8 mouse cellular contexts compared by ENCODE assay signal in genomic region chr17:5849421-5849910, GRCm38 (mm10). TPM values are rescaled to one million over a fixed set of nuclear protein-coding genes. Genes with fewer than 3 reads are reported as not detected.
DNase-seq lines count a peak whose midpoint lies in the region; ATAC-seq lines count a peak whose summit lies in the region.

No protein-coding gene starts in this region.

- peak overlapping the region; percentile 79 for H3K4me2 ChIP-seq in intestine, embryonic 16.5 days (ENCODE audit: low read depth, low read length)

- peaks cover 37% of the 10 kb centered on the region for H3K4me1 ChIP-seq in intestine, embryonic 16.5 days (ENCODE audit: control insufficient read depth, insufficient read depth, low read length)

- peak overlapping the region; percentile 72 for H3K9ac ChIP-seq in intestine, embryonic 16.5 days (ENCODE audit: low read depth, low read length)

- peak overlapping the region; percentile 48 for H3K4me3 ChIP-seq in intestine, embryonic 16.5 days (ENCODE audit: low read length)

- peak; percentile 54 to 72 for DNase-seq in adrenal gland, adult 18-20 months (ENCODE audit: low spot score in 2 of 2)
- DNase-seq in embryo, embryonic 10.5 days (ENCODE audit: low spot score), result peak; percentile 65
- DNase-seq in gastrocnemius, postnatal 36 days, result peak; percentile 55 to 66
- peak; percentile 67 to 85 for DNase-seq in left cerebral cortex, postnatal 14 days (ENCODE audit: low spot score in 2 of 2)
- DNase-seq in skeletal muscle tissue, adult 2 months (ENCODE audit: low read depth, low spot score), result peak; percentile 83

- ATAC-seq in intestine, embryonic 16.5 days, result peak; percentile 91
- peak; percentile 37 for ATAC-seq in megakaryocyte progenitor cell, adult 5-6 weeks (replicated peaks; ENCODE audit: poor library complexity)
- ATAC-seq in CD4-positive, CD25-positive, alpha-beta regulatory T cell, adult 4 months, result no peak

- H3K9me3 ChIP-seq in intestine, embryonic 16.5 days (ENCODE audit: control insufficient read depth, low read length), result no peaks in the 10 kb centered on the region

- peak overlapping the region; percentile 98 for H3K27ac ChIP-seq in intestine, embryonic 16.5 days (ENCODE audit: low read length)

- intact Hi-C loops in gastrocnemius, postnatal 36 days (cut with DNase I), result no loop called here
- intact Hi-C loops in left cerebral cortex, postnatal 14 days (cut with DNase I), result no loop called here

- 4% methylated on average over 18 of the region's 18 CpGs for WGBS in intestine, embryonic 16.5 days

- no peaks in the 10 kb centered on the region for H3K27me3 ChIP-seq in intestine, embryonic 16.5 days (replicated peaks; ENCODE audit: control insufficient read depth, insufficient read depth, low read length)

- peaks cover 6% of the 10 kb centered on the region; the same call in 1 of the 2 replicates for H3K36me3 ChIP-seq in intestine, embryonic 16.5 days (ENCODE audit: control insufficient read depth, insufficient read depth, low read length)

RNA-seq across cellular contexts. Expression of gene Snx9, which starts 8.3 kb away (rescaled TPM):
- 10 to 100 TPM; 45.3 TPM for total RNA-seq in adrenal gland, adult 18-20 months (2021)
- 10 to 100 TPM; 21.4 to 22.6 TPM for total RNA-seq in gastrocnemius, postnatal 36 days (2021)
- polyA plus RNA-seq in intestine, embryonic 16.5 days (2015; fragmentation: Nextera tagmentation; extraction: Ambion mirVana), result 52.6 and 61.6 TPM in 2 replicates
- total RNA-seq in left cerebral cortex, postnatal 14 days (2021), result 10 to 100 TPM; 11.4 to 12.2 TPM
- 50.4 and 52.7 TPM in 2 replicates for total RNA-seq in megakaryocyte progenitor cell, adult 5-6 weeks (2015)
- total RNA-seq in megakaryocyte progenitor cell, adult 5-6 weeks (2017), result 31.3 and 35.4 TPM in 2 replicates
- 1 to 10 TPM; 4.3 to 4.9 TPM for polyA plus RNA-seq in CD4-positive, CD25-positive, alpha-beta regulatory T cell, adult 4 months (2017; shearing (Covaris generic))
